Comparison of ENCODE assay signal across 8 mouse cellular contexts in genomic region chr7:127421388-127422191, GRCm38 (mm10). TPM values are rescaled to one million over a fixed set of nuclear protein-coding genes. Genes with fewer than 3 reads are reported as not detected.
DNase-seq lines count a peak whose midpoint lies in the region; ATAC-seq and TF ChIP-seq lines count a peak whose summit lies in the region.

Zfp688 (minus strand) TSS chr7:127422068.

- in situ Hi-C loops in Patski (cut with MboI; ENCODE audit: low pct_unique_long_range_greater_than_20kb), result no loop called here

- TF ChIP-seq CTCF in Patski (IDR thresholded peaks at IDR 0.05), result no peak

- peaks cover 18% of the 10 kb centered on the region for H3K36me3 ChIP-seq in hindbrain, embryonic 13.5 days

- CTCF ChIA-PET in Patski (lab: Charles Lee), result no interaction called here

- peak within 1 kb of the TSS; percentile 83 for H3K27ac ChIP-seq in hindbrain, embryonic 13.5 days

- no peaks in the 10 kb centered on the region for H3K9me3 ChIP-seq in hindbrain, embryonic 13.5 days

- POLR2A ChIA-PET in Patski (lab: Charles Lee), result interaction anchor here (1.0 kb wide), 1 partner anchor 27 kb away, joined by 3 read pairs; the partner anchor contains the start of gene Zfp689

- peak within 1 kb of the TSS; percentile 98 for H3K4me2 ChIP-seq in hindbrain, embryonic 13.5 days

- ATAC-seq in Patski, result peak; percentile 92
- ATAC-seq in hindbrain, embryonic 13.5 days (ENCODE audit: low FRiP score), result peak; percentile 96

- DNase-seq in Patski (ENCODE audit: low read depth, low spot score), result peak; percentile 34
- DNase-seq in cerebellum, postnatal 14 days, result peak; percentile 94 to 95
- DNase-seq in frontal cortex, postnatal 14 days (ENCODE audit: low spot score in 2 of 2), result peak; percentile 77 to 86
- DNase-seq in layer of hippocampus, postnatal 25 days (ENCODE audit: extremely low spot score in 1 of 2, low spot score in 1 of 2), result peak; percentile 88 to 90
- peak; percentile 97 for DNase-seq in lung, postnatal 25 days (ENCODE audit: low spot score)
- peak; percentile 93 for DNase-seq in retina, embryonic 14.5 days (ENCODE audit: low spot score)
- peak; percentile 99 for DNase-seq in thymus, postnatal 4 days

- H3K27me3 ChIP-seq in Patski, result no peaks in the 10 kb centered on the region
- H3K27me3 ChIP-seq in hindbrain, embryonic 13.5 days, result peaks cover 14% of the 10 kb centered on the region

- H3K4me1 ChIP-seq in hindbrain, embryonic 13.5 days (replicated peaks), result peaks cover 14% of the 10 kb centered on the region

- 1% methylated on average over 47 of the region's 48 CpGs for WGBS in hindbrain, embryonic 13.5 days

- peak within 1 kb of the TSS; percentile 90 for H3K9ac ChIP-seq in hindbrain, embryonic 13.5 days

- H3K4me3 ChIP-seq in hindbrain, embryonic 13.5 days, result peak within 1 kb of the TSS; percentile 75

RNA-seq across cellular contexts. Expression of gene Zfp688, which starts in this region (rescaled TPM):
- polyA plus RNA-seq in Patski (2021), result 20.6 TPM
- 34.1 and 35.0 TPM in 2 replicates for polyA plus RNA-seq in hindbrain, embryonic 13.5 days (2015; fragmentation: Nextera tagmentation; extraction: Ambion mirVana)
- 10 to 100 TPM; 12.4 to 14.9 TPM for total RNA-seq in layer of hippocampus, postnatal 25 days (2021)

Comparison
In these comparisons a context has a peak if more than half of its experiments do, and no peak if none do; other contexts are left out.
1. Peak in every context shown above with its lines: DNase-seq, ATAC-seq, H3K4me3 ChIP-seq and H3K27ac ChIP-seq.
2. DNase-seq: peak in every context shown above with its lines; median percentile 99 in thymus, postnatal 4 days; 97 in lung, postnatal 25 days; 94 in cerebellum, postnatal 14 days; 93 in retina, embryonic 14.5 days; 89 in layer of hippocampus, postnatal 25 days; 82 in frontal cortex, postnatal 14 days; 34 in Patski.